Mouse (Mus musculus) heart, adult 2 months (tissue): ENCODE measurements around the gene Il1rl2. TPM values are rescaled to one million over a fixed set of nuclear protein-coding genes. Genes with fewer than 3 reads are reported as not detected.
"Not testable (repeated sequence)": the region's sequence is repeated elsewhere in the genome, so short reads cannot be mapped to it uniquely, and the experiment has no call there.

ENCODE experiments used
- DNase-seq, 2 experiments: peaks; one replicate each; pipeline ENCODE4 v3.0.0; 2021
- H3K27ac ChIP-seq: fragments of 200-600 bp; 2 replicates; pipeline ENCODE4 v1.8.1; 2022
- H3K27me3 ChIP-seq: fragments of 200-500 bp; 2 replicates; pipeline ENCODE4 v1.6.1; 2012; ENCODE audit warnings: mild to moderate bottlenecking, low read length, inconsistent platforms, mixed read lengths; ENCODE audit not compliant: control insufficient read depth, insufficient read depth
- H3K36me3 ChIP-seq: fragments of 200-500 bp; 2 replicates; pipeline ENCODE4 v1.6.1; 2012; ENCODE audit warnings: low read length, inconsistent platforms; ENCODE audit not compliant: control insufficient read depth, insufficient read depth
- H3K4me1 ChIP-seq: fragments of 200-500 bp; 2 replicates; pipeline ENCODE4 v1.6.1; 2011; ENCODE audit warnings: low read length; ENCODE audit not compliant: control insufficient read depth, insufficient read depth
- H3K4me3 ChIP-seq: fragments of 200-600 bp; 2 replicates; pipeline ENCODE4 v1.8.1; 2022
- H3K79me2 ChIP-seq: fragments of 200-500 bp; replicated peaks from 2 replicates; pipeline ENCODE4 v1.6.1; 2012; ENCODE audit warnings: mild to moderate bottlenecking, inconsistent platforms, low read length, moderate library complexity, mixed read lengths; ENCODE audit not compliant: control insufficient read depth, insufficient read depth
- H3K9ac ChIP-seq: fragments of 200-500 bp; 2 replicates; pipeline ENCODE4 v1.6.1; 2012; ENCODE audit warnings: low read depth, mild to moderate bottlenecking, control low read depth, inconsistent platforms, low read length, mixed read lengths
- CTCF ChIP-seq: fragments of 200-600 bp; IDR thresholded peaks from 2 replicates; pipeline ENCODE4 v1.8.1; 2022; ENCODE audit warnings: antibody characterized with exemption, mild to moderate bottlenecking, moderate library complexity
- EP300 ChIP-seq: fragments of 200-500 bp; IDR thresholded peaks from 2 replicates; pipeline ENCODE4 v1.6.1; 2011; ENCODE audit warnings: low read depth, low read length, control low read depth; ENCODE audit not compliant: insufficient read depth
- POLR2A ChIP-seq: fragments of 200-500 bp; IDR thresholded peaks from 2 replicates; pipeline ENCODE4 v1.6.1; 2011; ENCODE audit warnings: mild to moderate bottlenecking, low read depth, low read length, control low read depth; ENCODE audit not compliant: insufficient read depth
- WGBS: fragments of 180-500 bp; shearing (Covaris S2); methylation state at CpG from one replicate; pipeline ENCODE4 v1.1.7; 2018; 5-methylcytosine and 5-hydroxymethylcytosine counted together
- intact Hi-C: fragments of 180-260 bp; cut with DNase I; formaldehyde crosslinking; loops from one replicate; pipeline ENCODE4 v1.15.1; 2025
- polyA plus RNA-seq: library from polyadenylated mRNA; depleted of rRNA; stranded (reverse); fragments of >200 nt; gene quantifications from 2 replicates; pipeline ENCODE4 v1.2.3, GENCODE M21; 2012
- total RNA-seq, 2 experiments: library from RNA; stranded (reverse); gene quantifications; 2 replicates each; pipeline ENCODE4 v1.2.3; 2021

Il1rl2 gene
- total and polyA plus RNA-seq, 3 experiments, result 0.84 to 1.5 (median 1.1) TPM

DNA sequence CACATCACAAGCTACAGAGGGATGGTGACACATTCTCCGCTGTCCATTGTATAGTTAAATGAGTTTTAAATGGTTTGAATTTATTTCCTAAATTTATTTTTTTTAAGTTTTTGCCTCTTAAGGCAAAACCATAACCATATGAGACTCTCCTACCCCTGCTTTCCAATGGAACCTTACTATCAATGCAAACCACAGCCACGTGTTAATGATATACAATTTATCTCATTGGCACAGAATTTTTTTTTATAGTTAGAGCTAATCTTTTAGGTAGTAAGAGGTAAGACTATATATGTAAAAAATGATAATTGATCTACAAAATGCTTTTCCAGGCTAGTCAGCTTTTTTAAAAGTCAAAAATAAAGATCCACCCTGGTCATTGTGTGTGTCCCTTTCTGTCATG is 26.4 kb upstream of the Il1rl2 start:
- no peaks in the 10 kb centered on the region for H3K27me3 ChIP-seq
- H3K27ac ChIP-seq, result no peak overlapping the region
- no peak overlapping the region for H3K4me3 ChIP-seq
- no peaks in the 10 kb centered on the region for H3K36me3 ChIP-seq
- WGBS, result 93% methylated on average over 2 of the region's 2 CpGs
- no peaks in the 10 kb centered on the region for H3K79me2 ChIP-seq
- TF ChIP-seq EP300 (no peak), CTCF (no peak), POLR2A (no peak)
- intact Hi-C loops, result no loop called here
- no peaks in the 10 kb centered on the region for H3K4me1 ChIP-seq
- no peak overlapping the region for H3K9ac ChIP-seq
- no peak for DNase-seq

DNA sequence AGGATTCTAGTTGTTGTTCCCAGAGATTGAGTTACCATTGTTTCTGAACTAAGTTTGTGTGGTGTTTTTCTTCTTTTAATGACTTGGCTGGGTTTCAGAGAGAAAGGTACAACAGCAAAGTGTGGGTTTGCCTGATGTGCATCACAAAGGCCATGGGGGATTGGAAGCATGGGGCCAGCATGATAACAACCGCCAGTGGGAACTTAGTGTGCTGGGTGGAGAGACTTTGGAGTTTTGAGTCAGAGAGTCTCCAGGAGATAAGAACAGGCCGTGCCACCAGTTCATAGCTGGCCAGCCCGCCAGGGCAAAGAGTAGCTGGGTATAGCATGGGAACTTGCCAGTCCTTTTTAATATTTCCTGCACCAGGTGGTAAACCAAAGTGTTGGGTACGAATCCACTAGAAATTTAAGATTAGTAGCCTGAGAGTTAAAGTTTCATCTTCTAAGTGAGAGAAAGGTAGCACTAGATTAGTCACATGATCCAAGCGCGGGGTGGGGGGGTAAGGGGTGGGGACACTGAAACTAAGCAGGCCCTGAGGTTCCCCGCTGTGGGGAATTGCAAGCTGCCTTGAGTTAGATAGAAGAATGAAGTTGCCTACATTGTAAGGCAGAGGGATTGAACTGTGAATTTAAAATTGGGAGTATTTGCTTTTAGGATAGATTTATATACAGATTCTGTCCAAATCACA is 21.1 kb upstream of the Il1rl2 start:
- Histone ChIP-seq H3K4me3 (no peak overlapping the region), H3K79me2 (no peaks in the 10 kb centered on the region), H3K36me3 (no peaks in the 10 kb centered on the region), H3K27ac (no peak overlapping the region), H3K4me1 (no peaks in the 10 kb centered on the region), H3K27me3 (no peaks in the 10 kb centered on the region), H3K9ac (no peak overlapping the region)
- TF ChIP-seq CTCF (no peak), POLR2A (no peak), EP300 (no peak)
- DNase-seq, result no peak
- WGBS, result 75% methylated on average over 7 of the region's 7 CpGs
- intact Hi-C loops, result no loop called here

DNA sequence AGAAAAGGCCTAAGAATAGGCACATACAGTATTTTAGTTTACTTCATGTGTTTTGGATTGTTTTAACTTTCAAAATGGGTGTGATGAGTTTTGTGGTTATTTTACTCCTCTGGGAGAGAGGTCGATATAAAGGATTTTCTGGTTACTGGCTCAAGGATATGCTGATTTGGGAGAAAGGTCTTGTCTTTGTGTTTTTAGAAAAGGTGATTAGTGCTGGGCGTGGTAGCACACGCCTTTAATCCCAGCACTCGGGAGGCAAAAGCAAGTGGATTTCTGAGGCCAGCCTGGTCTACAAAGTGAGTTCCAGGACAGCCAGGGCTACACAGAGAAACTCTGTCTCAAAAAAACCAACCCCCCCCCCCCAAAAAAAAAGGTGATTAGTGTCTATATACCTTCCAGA is 20.1 kb upstream of the Il1rl2 start:
- H3K79me2 ChIP-seq, H3K27me3 ChIP-seq, H3K4me1 ChIP-seq, H3K27ac ChIP-seq, intact Hi-C loops, H3K36me3 ChIP-seq, H3K9ac ChIP-seq, DNase-seq, H3K4me3 ChIP-seq: not testable (repeated sequence)
- 90% methylated on average over 4 of the region's 4 CpGs for WGBS

DNA sequence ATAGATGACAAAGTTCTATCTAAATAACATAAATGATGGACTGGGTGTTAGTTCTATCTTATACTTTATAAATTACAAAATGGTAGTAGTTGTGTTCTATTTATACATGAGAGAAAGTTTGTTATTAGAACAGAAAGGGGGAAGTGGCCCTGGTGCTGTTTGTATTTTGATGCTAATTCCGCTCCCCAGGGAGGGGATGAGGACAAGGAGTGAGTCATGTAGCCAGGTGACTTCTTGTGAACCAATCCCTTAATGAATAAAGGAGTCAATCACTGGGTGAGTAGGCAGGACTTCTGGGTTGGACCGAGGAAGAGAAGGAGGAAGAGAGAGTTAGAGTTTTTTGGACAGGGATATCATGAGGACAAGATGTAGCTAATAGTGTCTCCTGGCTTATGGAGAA is 18.3 kb upstream of the Il1rl2 start:
- H3K36me3 ChIP-seq, result no peaks in the 10 kb centered on the region
- intact Hi-C loops, result no loop called here
- no peaks in the 10 kb centered on the region for H3K79me2 ChIP-seq
- 95% methylated on average over 2 of the region's 2 CpGs for WGBS
- no peak overlapping the region for H3K4me3 ChIP-seq
- no peak overlapping the region for H3K27ac ChIP-seq
- TF ChIP-seq POLR2A (no peak), EP300 (no peak)
- no peaks in the 10 kb centered on the region for H3K4me1 ChIP-seq
- H3K9ac ChIP-seq, result no peak overlapping the region
- DNase-seq, result no peak
- no peaks in the 10 kb centered on the region for H3K27me3 ChIP-seq

DNA sequence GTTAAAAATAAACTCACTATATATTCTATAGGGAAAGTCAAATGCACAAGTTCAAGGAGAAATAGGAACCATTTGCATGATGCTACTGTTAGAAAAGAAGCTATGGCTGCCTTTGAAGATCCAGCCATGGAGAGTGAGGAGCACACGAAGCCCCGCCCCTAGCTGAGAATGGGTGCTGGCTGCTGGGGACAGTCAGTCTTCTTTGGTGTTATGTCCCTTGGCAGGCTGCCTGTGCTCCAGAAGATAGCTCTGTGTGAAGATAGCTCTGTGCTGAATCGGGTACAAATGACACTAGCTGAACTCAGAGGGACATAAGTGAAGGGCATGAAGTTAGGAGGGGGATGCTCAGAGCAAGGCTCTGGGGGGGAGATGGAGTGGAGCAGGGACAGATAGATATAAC is 13.3 kb upstream of the Il1rl2 start:
- TF ChIP-seq POLR2A (no peak), CTCF (no peak), EP300 (no peak)
- intact Hi-C loops, result no loop called here
- WGBS, result 65% methylated on average over 3 of the region's 3 CpGs
- no peak for DNase-seq
- H3K4me3 ChIP-seq, result no peak overlapping the region
- H3K36me3 ChIP-seq, result no peaks in the 10 kb centered on the region; the same call in 1 of the 2 replicates
- no peak overlapping the region for H3K9ac ChIP-seq
- no peaks in the 10 kb centered on the region for H3K4me1 ChIP-seq
- no peaks in the 10 kb centered on the region for H3K27me3 ChIP-seq
- no peaks in the 10 kb centered on the region for H3K79me2 ChIP-seq
- no peak overlapping the region for H3K27ac ChIP-seq

DNA sequence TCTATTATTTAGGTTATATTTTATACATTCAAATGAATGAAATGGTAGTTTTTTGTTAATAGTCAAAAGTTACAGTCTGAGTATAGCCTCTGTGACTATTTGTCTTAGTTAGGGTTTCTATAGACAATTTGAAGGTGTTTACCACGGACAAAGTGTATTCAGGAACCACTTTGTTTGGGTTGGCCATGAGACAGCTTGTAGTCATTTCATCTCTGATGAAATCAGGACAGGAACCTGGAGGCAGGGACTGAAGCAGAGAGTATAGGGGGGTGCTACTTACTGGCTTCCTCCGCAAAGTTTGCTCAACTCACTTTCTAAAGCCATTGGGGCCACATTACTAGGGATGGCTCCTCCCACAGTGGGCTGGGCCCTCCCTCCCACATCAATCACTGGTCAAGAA is 12.8 kb upstream of the Il1rl2 start:
- Histone ChIP-seq H3K27ac (no peak overlapping the region), H3K9ac (no peak overlapping the region), H3K4me1 (no peaks in the 10 kb centered on the region), H3K36me3 (no peaks in the 10 kb centered on the region; the same call in 1 of the 2 replicates), H3K79me2 (no peaks in the 10 kb centered on the region), H3K4me3 (no peak overlapping the region), H3K27me3 (no peaks in the 10 kb centered on the region)
- DNase-seq, result no peak
- TF ChIP-seq CTCF (no peak), POLR2A (no peak), EP300 (no peak)
- 55% methylated on average over 2 of the region's 2 CpGs for WGBS
- intact Hi-C loops, result no loop called here
